Mouse (Mus musculus) hindbrain, postnatal 0 days (tissue): ENCODE data around the gene Zfp651. TPM values are rescaled to one million over a fixed set of nuclear protein-coding genes. Genes with fewer than 3 reads are reported as not detected.

ENCODE experiments used
- ATAC-seq: fragments of 200-750 bp; cut with Nextera tagmentation; 2 replicates; pipeline ENCODE4 v1.8.0; 2017; ENCODE audit warnings: mild to moderate bottlenecking, moderate TSS enrichment, moderate library complexity
- DNase-seq: peaks from one replicate; pipeline ENCODE4 v3.0.0-alpha.2; 2015; ENCODE audit warnings: low spot score
- H3K27ac ChIP-seq: fragments of 300-500 bp; sonication (generic); 2 replicates; pipeline ENCODE4 v1.5.1; 2014; ENCODE audit warnings: mild to moderate bottlenecking
- H3K27me3 ChIP-seq: fragments of 300-500 bp; sonication (generic); 2 replicates; pipeline ENCODE4 v1.6.1; 2014; ENCODE audit warnings: low read length, mixed read lengths; ENCODE audit not compliant: insufficient read depth
- H3K36me3 ChIP-seq: fragments of 300-500 bp; sonication (generic); 2 replicates; pipeline ENCODE4 v1.6.1; 2014; ENCODE audit warnings: low read length, mixed read lengths; ENCODE audit not compliant: insufficient read depth
- H3K4me1 ChIP-seq: fragments of 300-500 bp; sonication (generic); 2 replicates; pipeline ENCODE4 v1.6.1; 2014; ENCODE audit warnings: antibody characterized with exemption, low read length, mixed read lengths; ENCODE audit not compliant: insufficient read depth
- H3K4me2 ChIP-seq: fragments of 300-500 bp; sonication (generic); 2 replicates; pipeline ENCODE4 v1.6.1; 2014; ENCODE audit warnings: low read depth, mild to moderate bottlenecking, low read length, moderate library complexity, mixed read lengths
- H3K4me3 ChIP-seq: fragments of 300-500 bp; sonication (generic); 2 replicates; pipeline ENCODE4 v1.5.1; 2014; ENCODE audit warnings: low read length
- H3K9ac ChIP-seq: fragments of 300-500 bp; sonication (generic); replicated peaks from 2 replicates; pipeline ENCODE4 v1.6.1; 2014; ENCODE audit warnings: mild to moderate bottlenecking, low read length, moderate library complexity, mixed read lengths
- H3K9me3 ChIP-seq: fragments of 300-500 bp; sonication (generic); 2 replicates; pipeline ENCODE4 v1.6.1; 2016; ENCODE audit warnings: low read length, mixed read lengths
- CTCF ChIP-seq: IDR thresholded peaks from 2 replicates; pipeline ENCODE4 v1.5.1; 2016; ENCODE audit warnings: antibody characterized with exemption, control low read depth, low read depth
- WGBS: fragments of 180-500 bp; shearing (Covaris S2); extraction: QIAGEN DNeasy Blood & Tissue Kit; methylation state at CpG from one replicate; pipeline ENCODE4 v1.1.7; 2014; 5-methylcytosine and 5-hydroxymethylcytosine counted together
- polyA plus RNA-seq: library from polyadenylated mRNA; unstranded; fragments of >200 nt; fragmentation: Nextera tagmentation; extraction: Ambion mirVana; gene quantifications from 2 replicates; pipeline ENCODE4 v1.2.1, GENCODE M21; 2015
- total RNA-seq: library from RNA; depleted of rRNA; stranded (reverse); fragments of >200 nt; gene quantifications from 2 replicates; pipeline ENCODE4 v1.2.3, GENCODE M21; 2014

Zfp651 gene
- total and polyA plus RNA-seq, 2 experiments from 2014 or later: 23.6 to 62.3 TPM

GRCm38 (mm10) chr9:121719347-121720331 is 39.5 kb upstream of the Zfp651 start:
- no peaks in the 10 kb centered on the region for H3K27me3 ChIP-seq
- no peaks in the 10 kb centered on the region for H3K9me3 ChIP-seq
- H3K27ac ChIP-seq: peak overlapping the region; percentile 97
- DNase-seq (peak; percentile 58), ATAC-seq (peak; percentile 71)
- WGBS: under 1% methylated on average over 66 of the region's 87 CpGs
- no peaks in the 10 kb centered on the region for H3K36me3 ChIP-seq
- H3K9ac ChIP-seq: peak overlapping the region; percentile 95
- TF ChIP-seq CTCF: no peak
- peaks cover 5% of the 10 kb centered on the region for H3K4me1 ChIP-seq
- peak overlapping the region; percentile 80 for H3K4me3 ChIP-seq
- H3K4me2 ChIP-seq: peak overlapping the region; percentile 85

- no peak overlapping the region for H3K9ac ChIP-seq
- no peaks in the 10 kb centered on the region for H3K4me1 ChIP-seq
- H3K27ac ChIP-seq: no peak overlapping the region
- no peak for ATAC-seq
- no peak for DNase-seq
- H3K4me2 ChIP-seq: no peak overlapping the region
- no peak overlapping the region for H3K4me3 ChIP-seq
- H3K36me3 ChIP-seq: peaks cover 31% of the 10 kb centered on the region
- 79% methylated on average over 6 of the region's 6 CpGs for WGBS
- TF ChIP-seq CTCF: no peak
- no peaks in the 10 kb centered on the region for H3K9me3 ChIP-seq
- H3K27me3 ChIP-seq: no peaks in the 10 kb centered on the region
Measured at GRCm38 (mm10) chr9:121740490-121740889, 18.6 kb upstream of the Zfp651 start.

GRCm38 (mm10) chr9:121741168-121741567 is 18.0 kb upstream of the Zfp651 start:
- no peaks in the 10 kb centered on the region for H3K27me3 ChIP-seq
- H3K9me3 ChIP-seq: no peaks in the 10 kb centered on the region
- DNase-seq (no peak), ATAC-seq (no peak)
- H3K4me3 ChIP-seq: no peak overlapping the region
- H3K36me3 ChIP-seq: peaks cover 36% of the 10 kb centered on the region
- no peak overlapping the region for H3K27ac ChIP-seq
- H3K4me1 ChIP-seq: no peaks in the 10 kb centered on the region
- no peak for TF ChIP-seq CTCF
- no peak overlapping the region for H3K9ac ChIP-seq
- 97% methylated on average over 3 of the region's 3 CpGs for WGBS
- H3K4me2 ChIP-seq: no peak overlapping the region

- DNase-seq (no peak), ATAC-seq (no peak)
- Histone ChIP-seq H3K27ac (no peak overlapping the region), H3K4me1 (no peaks in the 10 kb centered on the region), H3K9ac (no peak overlapping the region), H3K4me3 (no peak overlapping the region), H3K9me3 (no peaks in the 10 kb centered on the region), H3K27me3 (no peaks in the 10 kb centered on the region), H3K4me2 (no peak overlapping the region), H3K36me3 (peaks cover 60% of the 10 kb centered on the region)
- TF ChIP-seq CTCF: no peak
- 92% methylated on average over 8 of the region's 8 CpGs for WGBS
Measured at GRCm38 (mm10) chr9:121744051-121744450, 15.1 kb upstream of the Zfp651 start.

GRCm38 (mm10) chr9:121752774-121753173 is 6.4 kb upstream of the Zfp651 start:
- 96% methylated on average over 9 of the region's 9 CpGs for WGBS

GRCm38 (mm10) chr9:121754624-121755023 is 4.5 kb upstream of the Zfp651 start:
- no peak for TF ChIP-seq CTCF
- 82% methylated on average over 3 of the region's 3 CpGs for WGBS
- no peaks in the 10 kb centered on the region for H3K9me3 ChIP-seq
- no peak for ATAC-seq
- no peak overlapping the region for H3K4me2 ChIP-seq
- no peaks in the 10 kb centered on the region for H3K27me3 ChIP-seq
- H3K4me3 ChIP-seq: no peak overlapping the region
- peaks cover 53% of the 10 kb centered on the region for H3K36me3 ChIP-seq
- H3K27ac ChIP-seq: no peak overlapping the region
- DNase-seq: no peak
- 0 out of 2 replicates have a peak, but pooled peaks cover 5% of the 10 kb centered on the region for H3K4me1 ChIP-seq
- no peak overlapping the region for H3K9ac ChIP-seq

More at GRCm38 (mm10) chr9:121752774-121753173, 6.4 kb upstream of the Zfp651 start:
- DNase-seq: no peak
- no peak overlapping the region for H3K27ac ChIP-seq
- H3K27me3 ChIP-seq: no peaks in the 10 kb centered on the region
- no peaks in the 10 kb centered on the region for H3K4me1 ChIP-seq
- H3K36me3 ChIP-seq: peaks cover 72% of the 10 kb centered on the region
- no peak for ATAC-seq
- H3K9ac ChIP-seq: no peak overlapping the region
- no peak for TF ChIP-seq CTCF
- no peak overlapping the region for H3K4me3 ChIP-seq
- no peak overlapping the region for H3K4me2 ChIP-seq
- H3K9me3 ChIP-seq: no peaks in the 10 kb centered on the region

- Histone ChIP-seq H3K4me2 (no peak overlapping the region), H3K27ac (no peak overlapping the region), H3K4me3 (no peak overlapping the region), H3K27me3 (no peaks in the 10 kb centered on the region), H3K36me3 (peaks cover 32% of the 10 kb centered on the region), H3K4me1 (peaks cover 16% of the 10 kb centered on the region), H3K9me3 (no peaks in the 10 kb centered on the region), H3K9ac (no peak overlapping the region)
- no peak for DNase-seq
- ATAC-seq: no peak
- no peak for TF ChIP-seq CTCF
- WGBS: 91% methylated on average over 3 of the region's 3 CpGs
Measured at GRCm38 (mm10) chr9:121756785-121757184, 2.3 kb upstream of the Zfp651 start.
